Comparison of ENCODE assay signal across 13 mouse cellular contexts in genomic region chr17:83238123-83239058, GRCm38 (mm10). TPM values are rescaled to one million over a fixed set of nuclear protein-coding genes. Genes with fewer than 3 reads are reported as not detected.
DNase-seq lines count a peak whose midpoint lies in the region; ATAC-seq lines count a peak whose summit lies in the region.
"Had no signal": no experiment of that assay in that cellular context is flagged by ENCODE, and none has a peak within 500 bp of the region (broad histone marks: within the 10 kb centered on the region; RNA-seq: fewer than 3 reads in every experiment).

No protein-coding gene starts in this region.

- no peaks in the 10 kb centered on the region for H3K9me3 ChIP-seq in megakaryocyte, embryonic 14.5 days
- H3K9me3 ChIP-seq in intestine, embryonic 16.5 days (ENCODE audit: control insufficient read depth, low read length) = no peaks in the 10 kb centered on the region
- H3K9me3 ChIP-seq in neural tube, embryonic 15.5 days (replicated peaks) = no peaks in the 10 kb centered on the region
- H3K9me3 ChIP-seq: embryonic facial prominence, embryonic 13.5 days; heart, embryonic 12.5 days had no signal

- DNase-seq in gastrocnemius, postnatal 10 days = peak; percentile 53
- no peak for DNase-seq in gastrocnemius, adult 18-20 months (ENCODE audit: low spot score)
- DNase-seq in frontal cortex, postnatal 14 days (ENCODE audit: low spot score in 2 of 2) = no peak
- DNase-seq in spleen, adult 12 weeks (ENCODE audit: low spot score) = no peak
- DNase-seq: kidney, postnatal 14 days; spleen, adult 18-20 months; thymus, postnatal 36 days had no signal

- no peaks in the 10 kb centered on the region for H3K36me3 ChIP-seq in megakaryocyte, embryonic 14.5 days (replicated peaks; ENCODE audit: low read length)
- no peaks in the 10 kb centered on the region for H3K36me3 ChIP-seq in intestine, embryonic 16.5 days (ENCODE audit: control insufficient read depth, insufficient read depth, low read length)
- H3K36me3 ChIP-seq in neural tube, embryonic 15.5 days = no peaks in the 10 kb centered on the region
- H3K36me3 ChIP-seq: embryonic facial prominence, embryonic 13.5 days; heart, embryonic 12.5 days had no signal

- ATAC-seq in megakaryocyte, adult 5-6 weeks (ENCODE audit: poor library complexity, severe bottlenecking) = no peak
- peak; percentile 61 for ATAC-seq in intestine, embryonic 16.5 days
- ATAC-seq in neural tube, embryonic 15.5 days (ENCODE audit: low FRiP score) = peak; percentile 55; the same call in 1 of the 2 replicates

- H3K27ac ChIP-seq in intestine, embryonic 16.5 days (ENCODE audit: low read length) = 0 out of 2 replicates have a peak overlapping the region, but pooled peaks have one; percentile 41
- H3K27ac ChIP-seq in neural tube, embryonic 15.5 days (replicated peaks) = no peak overlapping the region
- H3K27ac ChIP-seq: embryonic facial prominence, embryonic 13.5 days had no signal

- peaks cover 27% of the 10 kb centered on the region for H3K27me3 ChIP-seq in megakaryocyte, embryonic 14.5 days (replicated peaks)
- no peaks in the 10 kb centered on the region for H3K27me3 ChIP-seq in intestine, embryonic 16.5 days (replicated peaks; ENCODE audit: control insufficient read depth, insufficient read depth, low read length)
- no peaks in the 10 kb centered on the region for H3K27me3 ChIP-seq in neural tube, embryonic 15.5 days (replicated peaks)

- H3K4me2 ChIP-seq in intestine, embryonic 16.5 days (ENCODE audit: low read depth, low read length) = no peak overlapping the region
- H3K4me2 ChIP-seq in neural tube, embryonic 15.5 days = no peak overlapping the region
- H3K4me2 ChIP-seq: embryonic facial prominence, embryonic 13.5 days; heart, embryonic 12.5 days had no signal

- H3K4me3 ChIP-seq in megakaryocyte, embryonic 14.5 days (replicated peaks) = peak overlapping the region; percentile 44
- H3K4me3 ChIP-seq in intestine, embryonic 16.5 days (ENCODE audit: low read length) = no peak overlapping the region
- H3K4me3 ChIP-seq in neural tube, embryonic 15.5 days (replicated peaks) = no peak overlapping the region
- H3K4me3 ChIP-seq: embryonic facial prominence, embryonic 13.5 days; heart, embryonic 12.5 days had no signal

- WGBS in intestine, embryonic 16.5 days = 44% methylated on average over 16 of the region's 16 CpGs
- 56% methylated on average over 16 of the region's 16 CpGs for WGBS in neural tube, embryonic 15.5 days

- H3K4me1 ChIP-seq in megakaryocyte, embryonic 14.5 days = no peaks in the 10 kb centered on the region
- H3K4me1 ChIP-seq in intestine, embryonic 16.5 days (ENCODE audit: control insufficient read depth, insufficient read depth, low read length) = peaks cover 11% of the 10 kb centered on the region
- peaks cover 5% of the 10 kb centered on the region; the same call in 1 of the 2 replicates for H3K4me1 ChIP-seq in neural tube, embryonic 15.5 days

- H3K9ac ChIP-seq in intestine, embryonic 16.5 days (ENCODE audit: low read depth, low read length) = no peak overlapping the region
- H3K9ac ChIP-seq in neural tube, embryonic 15.5 days (replicated peaks) = no peak overlapping the region
- H3K9ac ChIP-seq: embryonic facial prominence, embryonic 13.5 days; heart, embryonic 12.5 days had no signal

RNA-seq across cellular contexts. Expression of gene Pkdcc, which starts 23.3 kb away (rescaled TPM):
- total RNA-seq in gastrocnemius, postnatal 10 days (2021) = 10 to 100 TPM; 54.0 to 54.2 TPM
- total RNA-seq in gastrocnemius, adult 18-20 months (2021) = 100 to 1,000 TPM in 1 of 2 experiments, 10 to 100 TPM in 1; 78.1 to 111 TPM
- 9.7 TPM in 1 of 2 replicates, not detected in the other for polyA plus RNA-seq in megakaryocyte, embryonic 14.5 days (2012; ENCODE audit: insufficient read depth, low replicate concordance)
- 2.3 and 4.8 TPM in 2 replicates for total RNA-seq in megakaryocyte, adult 5-6 weeks (2015)
- total RNA-seq in megakaryocyte, adult 5-6 weeks (2017) = 6.1 and 8.9 TPM in 2 replicates
- polyA plus RNA-seq in intestine, embryonic 16.5 days (2015; fragmentation: Nextera tagmentation; extraction: Ambion mirVana) = 18.3 and 18.7 TPM in 2 replicates
- 4.5 and 9.7 TPM in 2 replicates for polyA plus RNA-seq in neural tube, embryonic 15.5 days (2015; fragmentation: Nextera tagmentation; extraction: Ambion mirVana)

Comparison
In these comparisons a context has a peak if more than half of its experiments do, and no peak if none do; other contexts are left out.
1. RNA of gene Pkdcc, which starts 23.3 kb away (total RNA-seq): 78.1 to 111 TPM in gastrocnemius, adult 18-20 months and 54.0 to 54.2 TPM in gastrocnemius, postnatal 10 days; 2.3 to 8.9 TPM in megakaryocyte, adult 5-6 weeks; every median in the first group is over 4 times any median in the second.